Mouse (Mus musculus) T-cell, adult 2 months (primary cell): ENCODE results near the gene Dgkg.

Experiments
- DNase-seq: peaks from one replicate; pipeline ENCODE4 v3.0.0; 2022; ENCODE audit warnings: low spot score

The Dgkg gene

GRCm38 (mm10) chr16:22645256-22645655, 11.8 kb downstream of the Dgkg start:
- DNase-seq = no peak

- DNase-seq = no peak
Measured at GRCm38 (mm10) chr16:22643460-22643859, 13.6 kb downstream of the Dgkg start.

- DNase-seq = no peak
Measured at GRCm38 (mm10) chr16:22642953-22643352, 14.1 kb downstream of the Dgkg start.

GRCm38 (mm10) chr16:22642054-22642453, 15.0 kb downstream of the Dgkg start:
- DNase-seq = no peak

- DNase-seq = no peak
Measured at GRCm38 (mm10) chr16:22641588-22641987, 15.4 kb downstream of the Dgkg start.

- no peak for DNase-seq
Measured at GRCm38 (mm10) chr16:22637311-22637710, 19.7 kb downstream of the Dgkg start.

- no peak for DNase-seq
Measured at GRCm38 (mm10) chr16:22635706-22636105, 21.3 kb downstream of the Dgkg start.

- DNase-seq = no peak
Measured at GRCm38 (mm10) chr16:22633063-22633462, 24.0 kb downstream of the Dgkg start.

- DNase-seq = no peak
Measured at GRCm38 (mm10) chr16:22630351-22630750, 26.7 kb downstream of the Dgkg start.

GRCm38 (mm10) chr16:22629900-22630299, 27.1 kb downstream of the Dgkg start:
- DNase-seq = no peak

GRCm38 (mm10) chr16:22625987-22626386, 31.0 kb downstream of the Dgkg start:
- no peak for DNase-seq

GRCm38 (mm10) chr16:22625412-22625811, 31.6 kb downstream of the Dgkg start:
- DNase-seq = no peak

GRCm38 (mm10) chr16:22622286-22622685, 34.7 kb downstream of the Dgkg start:
- DNase-seq = no peak

- no peak for DNase-seq
Measured at GRCm38 (mm10) chr16:22621299-22621920, 35.6 kb downstream of the Dgkg start.

GRCm38 (mm10) chr16:22618424-22619056, 38.5 kb downstream of the Dgkg start:
- DNase-seq = no peak

- DNase-seq = no peak
Measured at GRCm38 (mm10) chr16:22615805-22616204, 41.2 kb downstream of the Dgkg start.

GRCm38 (mm10) chr16:22613186-22614073, 43.6 kb downstream of the Dgkg start:
- DNase-seq = no peak

GRCm38 (mm10) chr16:22608046-22608445, 49.0 kb downstream of the Dgkg start:
- no peak for DNase-seq

GRCm38 (mm10) chr16:22606989-22607388, 50.0 kb downstream of the Dgkg start:
- DNase-seq = no peak

- DNase-seq = no peak
Measured at GRCm38 (mm10) chr16:22602399-22602798, 54.6 kb downstream of the Dgkg start.

GRCm38 (mm10) chr16:22601756-22602155, 55.3 kb downstream of the Dgkg start:
- no peak for DNase-seq

GRCm38 (mm10) chr16:22600108-22600699, 56.8 kb downstream of the Dgkg start:
- no peak for DNase-seq

GRCm38 (mm10) chr16:22598741-22599140, 58.3 kb downstream of the Dgkg start:
- DNase-seq = no peak
